Mouse (Mus musculus): ENCODE data around the gene Atg16l2. TPM values are rescaled to one million over a fixed set of nuclear protein-coding genes. Genes with fewer than 3 reads are reported as not detected.

Atg16l2 gene
- polyA plus RNA-seq (2015; fragmentation: Nextera tagmentation; extraction: Ambion mirVana), result 19.6 and 22.6 TPM in 2 replicates

DNA sequence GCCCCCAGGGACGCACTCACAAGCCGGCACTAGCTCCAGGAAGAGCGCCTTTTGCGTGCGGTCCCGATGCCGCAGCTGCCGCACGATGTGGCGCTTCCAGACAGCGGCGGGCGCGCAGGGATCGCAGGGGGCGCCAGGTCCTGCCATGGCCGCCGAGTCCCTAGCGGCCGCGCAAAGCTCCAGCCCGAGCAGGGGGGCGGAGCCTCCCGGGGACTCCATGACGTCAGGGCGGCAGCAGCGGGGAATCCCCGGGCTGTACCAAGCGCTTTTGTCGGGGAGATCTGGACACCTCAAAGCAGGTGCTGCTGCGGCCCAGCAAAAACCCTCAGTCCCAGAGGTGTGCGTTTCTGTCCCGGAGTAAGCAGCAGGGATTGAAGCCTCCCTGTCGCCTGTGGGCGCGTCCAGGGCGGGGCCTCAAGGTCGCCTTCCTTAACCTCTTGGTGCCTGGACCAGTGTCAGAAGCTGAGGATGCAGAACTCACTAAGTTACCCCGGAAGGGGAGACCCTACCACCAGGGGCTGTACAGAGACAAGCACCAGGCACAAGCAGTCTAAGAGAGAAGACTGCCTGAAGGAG lies at the start of gene Atg16l2:
Gene Atg16l2 (minus strand): TSS at position 371 of the 576 bp plus-strand sequence.
- under 1% methylated on average over 39 of the region's 39 CpGs for WGBS
- Histone ChIP-seq H3K27me3 (ENCODE audit: control insufficient read depth, insufficient read depth, low read depth, low read length) (0 out of 2 replicates have a peak, but pooled peaks cover 4% of the 10 kb centered on the region), H3K9me3 (ENCODE audit: control insufficient read depth, low read length) (no peaks in the 10 kb centered on the region), H3K4me2 (ENCODE audit: low read depth, low read length) (peak within 1 kb of the TSS; percentile 87), H3K36me3 (ENCODE audit: control insufficient read depth, insufficient read depth, low read length) (no peaks in the 10 kb centered on the region), H3K9ac (ENCODE audit: low read length) (peak within 1 kb of the TSS; percentile 78), H3K4me3 (ENCODE audit: low read length) (peak within 1 kb of the TSS; percentile 71), H3K4me1 (replicated peaks; ENCODE audit: control insufficient read depth, insufficient read depth, low read length) (peaks cover 12% of the 10 kb centered on the region), H3K27ac (ENCODE audit: low read length) (peak within 1 kb of the TSS; percentile 37)
- peak; percentile 95 for ATAC-seq (ENCODE audit: low read depth)

DNA sequence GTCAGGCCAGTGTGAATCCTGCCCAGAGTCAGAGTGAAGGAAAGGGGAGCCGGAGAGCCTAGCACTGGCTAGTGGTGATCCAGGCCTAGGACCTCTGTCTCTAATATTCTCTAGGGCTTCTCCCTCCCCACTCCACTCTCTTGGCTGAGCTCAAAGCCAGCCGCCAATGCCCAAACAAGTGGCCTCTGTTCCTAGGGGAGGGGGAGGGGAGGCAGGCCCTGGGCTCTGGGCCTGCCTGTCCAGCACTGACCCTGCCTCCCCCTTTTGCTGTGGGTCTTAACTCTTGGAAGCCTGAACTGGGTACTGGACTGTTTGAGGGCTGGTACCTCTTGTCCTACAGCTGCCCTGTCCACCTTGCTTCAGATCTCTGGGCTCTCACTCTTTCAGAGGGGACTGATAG lies 47.8 kb upstream of the Atg16l2 start:
- Histone ChIP-seq H3K9ac (ENCODE audit: low read length) (no peak overlapping the region), H3K4me3 (ENCODE audit: low read length) (no peak overlapping the region)
- no peak for ATAC-seq (ENCODE audit: low read depth)

DNA sequence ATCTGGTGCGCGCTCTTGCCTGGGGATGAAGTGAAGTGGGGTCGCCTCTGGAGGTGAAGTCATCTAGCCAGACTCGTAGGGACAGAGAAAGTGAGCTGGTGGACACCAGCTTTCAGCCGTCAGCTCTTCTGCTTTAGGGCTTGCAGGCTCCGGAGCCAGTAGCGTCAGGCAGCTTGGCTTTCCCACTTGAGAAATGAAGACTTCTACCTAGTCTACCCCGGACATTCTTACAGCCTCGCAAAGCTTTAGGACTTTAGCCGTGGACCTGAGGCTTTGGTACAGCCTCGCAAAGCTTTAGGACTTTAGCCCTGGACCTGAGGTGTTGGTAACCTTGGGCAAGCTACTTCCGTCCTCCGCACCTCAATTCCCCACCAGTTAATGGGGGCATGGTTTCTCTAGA lies 46.3 kb upstream of the Atg16l2 start:
- WGBS, result 3% methylated on average over 13 of the region's 13 CpGs
- peak overlapping the region; percentile 68 for H3K9ac ChIP-seq (ENCODE audit: low read length)
- no peak overlapping the region for H3K27ac ChIP-seq (ENCODE audit: low read length)
- peaks cover 13% of the 10 kb centered on the region for H3K4me1 ChIP-seq (replicated peaks; ENCODE audit: control insufficient read depth, insufficient read depth, low read length)
- peak overlapping the region; percentile 50 for H3K4me3 ChIP-seq (ENCODE audit: low read length)
- H3K36me3 ChIP-seq (ENCODE audit: control insufficient read depth, insufficient read depth, low read length), result peaks cover 3% of the 10 kb centered on the region
- no peak for ATAC-seq (ENCODE audit: low read depth)
- no peaks in the 10 kb centered on the region for H3K9me3 ChIP-seq (ENCODE audit: control insufficient read depth, low read length)
- no peaks in the 10 kb centered on the region for H3K27me3 ChIP-seq (ENCODE audit: control insufficient read depth, insufficient read depth, low read depth, low read length)
- H3K4me2 ChIP-seq (ENCODE audit: low read depth, low read length), result peak overlapping the region; percentile 91

More for the DNA sequence above, 47.8 kb upstream of the Atg16l2 start:
- Histone ChIP-seq H3K36me3 (ENCODE audit: control insufficient read depth, insufficient read depth, low read length) (no peaks in the 10 kb centered on the region), H3K27me3 (ENCODE audit: control insufficient read depth, insufficient read depth, low read depth, low read length) (no peaks in the 10 kb centered on the region), H3K27ac (ENCODE audit: low read length) (no peak overlapping the region), H3K4me2 (ENCODE audit: low read depth, low read length) (no peak overlapping the region), H3K4me1 (replicated peaks; ENCODE audit: control insufficient read depth, insufficient read depth, low read length) (peaks cover 19% of the 10 kb centered on the region), H3K9me3 (ENCODE audit: control insufficient read depth, low read length) (no peaks in the 10 kb centered on the region)
- 42% methylated on average over 2 of the region's 2 CpGs for WGBS

DNA sequence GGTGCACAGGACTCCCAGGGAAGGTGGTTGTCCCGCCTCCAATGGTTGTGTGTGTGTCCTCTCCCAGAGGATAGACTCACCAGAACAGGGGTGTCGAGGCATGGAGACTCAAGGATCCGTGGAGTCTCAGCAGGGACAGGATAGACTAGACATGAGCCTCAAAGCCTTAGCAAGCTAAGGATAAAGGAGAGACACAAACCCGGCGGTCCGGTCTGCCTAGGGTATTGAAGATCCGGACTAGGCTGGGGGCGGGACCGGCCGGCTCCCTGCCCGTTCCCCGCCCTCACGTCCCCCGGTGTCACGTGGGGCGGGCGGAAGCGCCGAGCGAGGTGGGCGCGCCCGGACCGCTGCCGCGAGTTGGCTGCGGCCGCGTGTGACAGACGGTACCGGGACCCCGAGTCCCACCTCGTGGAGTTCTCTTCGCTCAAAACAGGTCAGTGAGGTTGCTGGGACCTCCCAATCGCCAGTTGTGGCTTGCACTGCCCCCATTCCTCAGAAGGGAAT lies 45.8 kb upstream of the Atg16l2 start, which contains the start of gene Arap1:
Gene Arap1 (plus strand): TSS at position 301 of the 504 bp plus-strand sequence.
- Histone ChIP-seq H3K27me3 (ENCODE audit: control insufficient read depth, insufficient read depth, low read depth, low read length) (no peaks in the 10 kb centered on the region), H3K4me2 (ENCODE audit: low read depth, low read length) (peak within 1 kb of the TSS; percentile 91), H3K9ac (ENCODE audit: low read length) (peak within 1 kb of the TSS; percentile 68), H3K27ac (ENCODE audit: low read length) (0 out of 2 replicates have a peak within 1 kb of the TSS, but pooled peaks have one; percentile 4), H3K4me1 (replicated peaks; ENCODE audit: control insufficient read depth, insufficient read depth, low read length) (peaks cover 13% of the 10 kb centered on the region), H3K9me3 (ENCODE audit: control insufficient read depth, low read length) (no peaks in the 10 kb centered on the region), H3K36me3 (ENCODE audit: control insufficient read depth, insufficient read depth, low read length) (peaks cover 3% of the 10 kb centered on the region), H3K4me3 (ENCODE audit: low read length) (peak within 1 kb of the TSS; percentile 50)
- under 1% methylated on average over 35 of the region's 35 CpGs for whole genome bisulfite sequencing
- ATAC-seq (ENCODE audit: low read depth), result peak; percentile 93

DNA sequence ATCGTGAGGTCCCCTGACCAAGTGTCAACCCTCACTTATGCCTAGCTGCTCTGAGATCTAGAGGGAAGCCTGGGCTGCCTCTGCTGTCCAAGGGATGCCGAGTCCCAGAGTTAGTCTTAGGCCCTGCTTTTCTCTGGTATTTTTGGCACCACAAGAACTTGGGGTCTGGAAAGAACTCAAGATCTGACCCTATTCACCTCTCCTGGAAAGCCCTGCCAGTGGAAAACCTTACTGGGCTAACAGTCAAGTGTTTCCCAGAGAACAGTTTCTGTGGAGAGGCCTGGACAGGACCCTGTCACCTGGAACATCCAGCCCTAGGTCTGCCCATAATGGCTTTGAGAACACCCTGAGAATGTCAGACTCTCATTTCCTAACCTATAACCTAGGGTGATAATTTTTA lies 44.9 kb upstream of the Atg16l2 start:
- Histone ChIP-seq H3K4me1 (replicated peaks; ENCODE audit: control insufficient read depth, insufficient read depth, low read length) (peaks cover 13% of the 10 kb centered on the region), H3K9ac (ENCODE audit: low read length) (no peak overlapping the region), H3K9me3 (ENCODE audit: control insufficient read depth, low read length) (no peaks in the 10 kb centered on the region), H3K27ac (ENCODE audit: low read length) (no peak overlapping the region), H3K4me3 (ENCODE audit: low read length) (no peak overlapping the region), H3K36me3 (ENCODE audit: control insufficient read depth, insufficient read depth, low read length) (peaks cover 3% of the 10 kb centered on the region), H3K27me3 (ENCODE audit: control insufficient read depth, insufficient read depth, low read depth, low read length) (no peaks in the 10 kb centered on the region), H3K4me2 (ENCODE audit: low read depth, low read length) (no peak overlapping the region)
- 57% methylated on average over 2 of the region's 2 CpGs for WGBS
- ATAC-seq (ENCODE audit: low read depth), result no peak

DNA sequence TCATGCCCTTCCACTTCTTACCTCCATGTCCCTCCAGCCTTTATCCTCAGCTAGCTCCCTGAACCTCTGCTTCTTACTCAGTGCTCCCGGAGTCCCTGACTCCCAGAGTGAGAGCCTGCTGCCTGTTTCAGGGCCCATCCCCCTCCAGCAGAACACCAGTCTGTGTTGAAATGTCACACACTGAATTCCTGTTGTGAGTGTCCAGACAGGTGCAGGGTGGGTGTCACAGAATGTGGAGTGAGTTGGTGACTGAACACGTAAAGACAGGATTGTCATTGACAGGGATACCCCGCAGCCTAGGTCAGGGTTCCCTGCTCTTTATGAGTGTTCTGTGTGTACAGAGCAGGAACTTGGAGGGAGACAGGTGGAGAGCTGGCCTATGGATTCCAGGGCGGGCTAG lies 42.8 kb upstream of the Atg16l2 start:
- no peak for ATAC-seq (ENCODE audit: low read depth)
- WGBS, result 41% methylated on average over 4 of the region's 4 CpGs
- Histone ChIP-seq H3K9me3 (ENCODE audit: control insufficient read depth, low read length) (no peaks in the 10 kb centered on the region), H3K27ac (ENCODE audit: low read length) (no peak overlapping the region), H3K4me3 (ENCODE audit: low read length) (no peak overlapping the region), H3K4me2 (ENCODE audit: low read depth, low read length) (no peak overlapping the region), H3K27me3 (ENCODE audit: control insufficient read depth, insufficient read depth, low read depth, low read length) (no peaks in the 10 kb centered on the region), H3K9ac (ENCODE audit: low read length) (no peak overlapping the region), H3K4me1 (replicated peaks; ENCODE audit: control insufficient read depth, insufficient read depth, low read length) (peaks cover 15% of the 10 kb centered on the region), H3K36me3 (ENCODE audit: control insufficient read depth, insufficient read depth, low read length) (peaks cover 3% of the 10 kb centered on the region)

DNA sequence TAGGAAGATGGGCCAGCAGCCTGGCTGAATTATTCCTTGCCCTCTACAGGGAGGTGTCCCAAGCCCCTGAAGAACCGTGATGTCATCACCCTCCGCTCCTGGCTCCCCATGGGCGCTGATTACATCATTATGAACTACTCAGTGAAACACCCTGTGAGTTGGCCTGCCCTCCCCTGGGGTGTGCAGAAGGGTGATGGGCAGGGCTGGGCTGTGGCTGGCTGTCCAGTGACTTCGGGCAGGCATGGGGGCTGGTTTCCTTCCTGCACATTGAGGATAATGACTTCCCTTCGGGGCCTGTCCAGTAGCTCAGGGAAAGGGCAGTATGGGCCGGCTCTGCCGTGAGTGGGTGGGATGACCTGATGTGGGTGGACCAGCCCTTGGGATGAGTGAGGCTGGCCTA lies 41.1 kb upstream of the Atg16l2 start:
- ATAC-seq (ENCODE audit: low read depth), result peak; percentile 48
- H3K9me3 ChIP-seq (ENCODE audit: control insufficient read depth, low read length), result no peaks in the 10 kb centered on the region
- no peak overlapping the region for H3K4me2 ChIP-seq (ENCODE audit: low read depth, low read length)
- no peak overlapping the region for H3K27ac ChIP-seq (ENCODE audit: low read length)
- no peaks in the 10 kb centered on the region for H3K27me3 ChIP-seq (ENCODE audit: control insufficient read depth, insufficient read depth, low read depth, low read length)
- no peak overlapping the region for H3K9ac ChIP-seq (ENCODE audit: low read length)
- peaks cover 6% of the 10 kb centered on the region for H3K4me1 ChIP-seq (replicated peaks; ENCODE audit: control insufficient read depth, insufficient read depth, low read length)
- 60% methylated on average over 7 of the region's 7 CpGs for WGBS
- H3K36me3 ChIP-seq (ENCODE audit: control insufficient read depth, insufficient read depth, low read length), result peaks cover 3% of the 10 kb centered on the region
- H3K4me3 ChIP-seq (ENCODE audit: low read length), result no peak overlapping the region

DNA sequence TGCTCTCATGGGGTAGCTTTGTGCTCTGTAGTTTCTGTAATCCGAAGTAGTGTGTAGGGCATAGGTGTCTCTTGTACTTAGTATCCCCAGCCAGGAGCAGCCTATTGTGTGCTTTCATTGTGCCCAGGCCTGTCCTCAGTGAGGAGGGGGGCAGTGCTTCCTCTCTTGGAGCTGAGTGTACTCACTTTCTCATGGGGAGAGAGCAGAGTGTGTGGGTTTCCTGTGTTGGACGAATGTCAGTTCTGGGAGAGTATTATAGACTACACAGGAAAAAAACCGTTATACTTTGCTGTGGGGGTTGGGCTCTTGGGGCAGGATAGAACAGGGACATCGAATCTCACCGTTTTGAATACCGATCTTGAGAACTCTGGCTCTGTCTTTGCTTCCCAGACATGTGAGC lies 39.4 kb upstream of the Atg16l2 start:
- Histone ChIP-seq H3K9me3 (ENCODE audit: control insufficient read depth, low read length) (no peaks in the 10 kb centered on the region), H3K27ac (ENCODE audit: low read length) (peak overlapping the region; percentile 35; the same call in 1 of the 2 replicates), H3K4me3 (ENCODE audit: low read length) (no peak overlapping the region), H3K27me3 (ENCODE audit: control insufficient read depth, insufficient read depth, low read depth, low read length) (no peaks in the 10 kb centered on the region), H3K4me2 (ENCODE audit: low read depth, low read length) (no peak overlapping the region), H3K9ac (ENCODE audit: low read length) (no peak overlapping the region), H3K4me1 (replicated peaks; ENCODE audit: control insufficient read depth, insufficient read depth, low read length) (peaks cover 2% of the 10 kb centered on the region; the same call in 1 of the 2 replicates), H3K36me3 (ENCODE audit: control insufficient read depth, insufficient read depth, low read length) (peaks cover 3% of the 10 kb centered on the region)
- ATAC-seq (ENCODE audit: low read depth), result peak; percentile 51
- WGBS, result 40% methylated on average over 6 of the region's 6 CpGs

DNA sequence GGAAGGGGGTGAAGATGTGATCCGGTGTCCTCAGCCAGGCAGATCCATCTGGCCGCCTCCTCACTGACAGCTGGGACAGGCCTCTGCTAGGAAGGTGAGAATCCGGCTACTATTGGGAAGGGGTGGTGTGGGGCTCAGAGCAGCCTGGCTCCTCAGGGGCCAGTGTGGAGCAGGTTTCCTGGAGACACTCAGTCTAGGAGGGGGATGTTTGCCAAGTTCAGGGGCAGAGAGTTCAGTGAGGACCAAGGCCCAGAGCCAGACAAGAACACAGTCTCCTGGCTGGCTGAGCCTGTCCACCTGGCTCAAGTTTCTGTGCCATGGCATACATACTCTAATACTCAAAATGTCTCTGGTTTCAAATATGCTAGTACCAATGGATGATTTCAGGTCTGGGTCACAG lies 35.4 kb upstream of the Atg16l2 start:
- H3K36me3 ChIP-seq (ENCODE audit: control insufficient read depth, insufficient read depth, low read length), result no peaks in the 10 kb centered on the region
- 0 out of 2 replicates have a peak, but pooled peaks cover 2% of the 10 kb centered on the region for H3K4me1 ChIP-seq (replicated peaks; ENCODE audit: control insufficient read depth, insufficient read depth, low read length)
- H3K9me3 ChIP-seq (ENCODE audit: control insufficient read depth, low read length), result no peaks in the 10 kb centered on the region
- no peak overlapping the region for H3K9ac ChIP-seq (ENCODE audit: low read length)
- no peak for ATAC-seq (ENCODE audit: low read depth)
- 70% methylated on average over 3 of the region's 3 CpGs for WGBS
- H3K4me2 ChIP-seq (ENCODE audit: low read depth, low read length), result no peak overlapping the region
- H3K27ac ChIP-seq (ENCODE audit: low read length), result no peak overlapping the region
- H3K27me3 ChIP-seq (ENCODE audit: control insufficient read depth, insufficient read depth, low read depth, low read length), result no peaks in the 10 kb centered on the region
- no peak overlapping the region for H3K4me3 ChIP-seq (ENCODE audit: low read length)
